Mouse (Mus musculus) midbrain, embryonic 14.5 days (tissue): ENCODE data around the gene Art3. TPM values are rescaled to one million over a fixed set of nuclear protein-coding genes. Genes with fewer than 3 reads are reported as not detected.

Experiments
- ATAC-seq: fragments of 200-750 bp; cut with Nextera tagmentation; 2 replicates; pipeline ENCODE4 v1.8.0; 2017; ENCODE audit warnings: moderate number of reproducible peaks, moderate library complexity; ENCODE audit not compliant: low FRiP score, low TSS enrichment
- DNase-seq: peaks from one replicate; pipeline ENCODE4 v3.0.0-alpha.2; 2015
- H3K27ac ChIP-seq: fragments of 300-500 bp; sonication (generic); replicated peaks from 2 replicates; pipeline ENCODE4 v1.5.1; 2014; ENCODE audit warnings: mild to moderate bottlenecking, low read depth, low read length, moderate library complexity
- H3K27me3 ChIP-seq: fragments of 300-500 bp; sonication (generic); 2 replicates; pipeline ENCODE4 v1.6.1; 2014; ENCODE audit warnings: low read length, control low read depth, mixed read lengths; ENCODE audit not compliant: control insufficient read depth, insufficient read depth
- H3K36me3 ChIP-seq: fragments of 300-500 bp; sonication (generic); 2 replicates; pipeline ENCODE4 v1.6.1; 2014; ENCODE audit warnings: low read length, control low read depth; ENCODE audit not compliant: control insufficient read depth, insufficient read depth
- H3K4me1 ChIP-seq: fragments of 300-500 bp; sonication (generic); 2 replicates; pipeline ENCODE4 v1.6.1; 2014; ENCODE audit warnings: mild to moderate bottlenecking, antibody characterized with exemption, low read length, control low read depth; ENCODE audit not compliant: control insufficient read depth, insufficient read depth
- H3K4me2 ChIP-seq: fragments of 300-500 bp; sonication (generic); 2 replicates; pipeline ENCODE4 v1.6.1; 2014; ENCODE audit warnings: mild to moderate bottlenecking, low read length, moderate library complexity
- H3K4me3 ChIP-seq: fragments of 300-500 bp; sonication (generic); replicated peaks from 2 replicates; pipeline ENCODE4 v1.5.1; 2014; ENCODE audit warnings: low read depth, low read length
- H3K9ac ChIP-seq: fragments of 300-500 bp; sonication (generic); replicated peaks from 2 replicates; pipeline ENCODE4 v1.6.1; 2014; ENCODE audit warnings: mild to moderate bottlenecking, low read length, moderate library complexity
- H3K9me3 ChIP-seq: fragments of 300-500 bp; sonication (generic); 2 replicates; pipeline ENCODE4 v1.6.1; 2016; ENCODE audit warnings: low read length, control low read depth, mixed read lengths; ENCODE audit not compliant: control insufficient read depth
- WGBS: fragments of 180-500 bp; shearing (Covaris S2); extraction: QIAGEN DNeasy Blood & Tissue Kit; methylation state at CpG from one replicate; pipeline ENCODE4 v1.1.7; 2014; 5-methylcytosine and 5-hydroxymethylcytosine counted together
- polyA plus RNA-seq: library from polyadenylated mRNA; unstranded; fragments of >200 nt; fragmentation: Nextera tagmentation; extraction: Ambion mirVana; gene quantifications from 2 replicates; pipeline ENCODE4 v1.2.1, GENCODE M21; 2014

Gene Art3
- polyA plus RNA-seq, 1 experiment from 2014 or later = 6.1 TPM

DNA sequence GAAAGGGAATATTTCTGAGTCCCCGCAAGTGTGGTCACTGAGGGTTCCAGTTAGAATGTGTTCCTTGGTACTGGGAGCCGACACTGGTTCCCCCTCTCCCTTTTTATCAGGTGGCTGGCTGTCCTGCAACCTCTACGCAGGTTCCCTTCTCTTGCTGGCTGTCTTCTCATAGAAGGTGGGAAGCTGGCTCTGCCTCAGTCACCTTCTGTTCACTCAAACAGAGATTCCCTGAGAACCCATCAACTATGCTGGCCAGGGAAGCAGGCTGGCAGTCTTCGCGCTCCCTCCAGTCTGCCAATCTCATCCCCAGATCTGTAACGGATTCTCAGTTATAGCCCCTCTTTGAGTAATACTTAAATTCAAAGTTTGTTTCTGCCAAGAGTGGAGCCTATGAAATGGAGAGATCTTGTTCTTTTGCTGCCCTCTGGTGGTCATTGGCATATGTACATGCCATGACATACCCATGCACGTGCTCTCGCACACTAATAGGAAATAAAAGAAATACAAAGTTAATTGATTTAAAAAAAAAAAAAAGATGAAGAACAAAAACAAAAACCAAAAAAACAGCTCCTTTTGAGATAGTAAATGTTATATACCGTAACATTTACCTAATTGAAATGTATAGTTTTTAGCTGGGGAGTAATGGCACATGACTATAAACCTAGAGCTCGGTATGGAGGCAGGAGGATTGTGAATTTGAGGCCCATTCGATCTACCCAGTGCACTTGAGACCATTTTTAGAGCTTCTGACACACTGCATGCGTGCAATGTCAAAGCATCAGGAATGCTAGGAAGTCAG is 50.1 kb downstream of the Art3 start:
- no peaks in the 10 kb centered on the region for H3K36me3 ChIP-seq
- no peak overlapping the region for H3K27ac ChIP-seq
- H3K4me2 ChIP-seq = no peak overlapping the region
- WGBS = 43% methylated on average over 12 of the region's 12 CpGs
- peak; percentile 94 for DNase-seq
- no peak overlapping the region for H3K4me3 ChIP-seq
- H3K9ac ChIP-seq = no peak overlapping the region
- ATAC-seq = peak; percentile 76; the same call in 1 of the 2 replicates
- H3K9me3 ChIP-seq = no peaks in the 10 kb centered on the region
- no peaks in the 10 kb centered on the region for H3K4me1 ChIP-seq
- no peaks in the 10 kb centered on the region for H3K27me3 ChIP-seq

DNA sequence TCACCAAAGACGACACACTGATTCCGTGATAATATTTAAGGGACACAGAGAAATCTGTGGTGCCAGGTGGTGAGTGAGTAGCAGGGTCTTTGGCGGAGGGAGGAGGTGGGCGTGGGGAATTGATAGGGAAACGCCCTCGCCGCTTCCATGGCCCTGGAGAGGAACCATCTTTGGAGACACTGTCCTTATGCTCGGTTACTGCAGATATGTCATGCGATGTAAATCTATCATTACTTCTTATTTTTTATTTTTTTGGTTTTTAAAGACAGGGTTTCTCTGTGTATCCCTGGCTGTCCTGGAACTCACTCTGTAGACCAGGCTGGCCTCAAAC is 50.7 kb downstream of the Art3 start:
- WGBS = 71% methylated on average over 9 of the region's 9 CpGs
- H3K9ac ChIP-seq = no peak overlapping the region
- no peaks in the 10 kb centered on the region for H3K9me3 ChIP-seq
- H3K36me3 ChIP-seq = no peaks in the 10 kb centered on the region
- no peak for ATAC-seq
- no peak overlapping the region for H3K4me2 ChIP-seq
- H3K27ac ChIP-seq = no peak overlapping the region
- H3K27me3 ChIP-seq = no peaks in the 10 kb centered on the region
- no peak overlapping the region for H3K4me3 ChIP-seq
- no peak for DNase-seq
- H3K4me1 ChIP-seq = no peaks in the 10 kb centered on the region

DNA sequence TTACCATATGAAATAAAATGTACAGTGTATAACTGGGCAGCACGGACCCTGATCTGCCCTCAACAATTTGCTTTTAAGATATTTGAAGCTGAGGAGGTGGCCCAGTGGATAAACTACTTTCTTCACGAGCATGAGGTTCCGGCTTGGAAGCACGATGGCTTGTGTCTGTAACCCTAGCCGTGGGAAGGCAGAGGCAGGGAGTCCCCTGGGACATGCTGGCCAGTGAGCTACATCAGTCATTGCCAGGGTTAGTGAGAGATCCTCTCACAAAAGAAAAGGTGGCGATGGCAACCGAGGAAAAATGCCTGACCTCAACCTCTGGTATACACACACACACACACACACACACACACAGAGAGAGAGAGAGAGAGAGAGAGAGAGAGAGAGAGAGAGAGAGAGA is 52.1 kb downstream of the Art3 start:
- Histone ChIP-seq H3K27me3 (no peaks in the 10 kb centered on the region), H3K4me1 (no peaks in the 10 kb centered on the region), H3K36me3 (no peaks in the 10 kb centered on the region), H3K9me3 (no peaks in the 10 kb centered on the region), H3K27ac (no peak overlapping the region), H3K9ac (no peak overlapping the region), H3K4me2 (no peak overlapping the region), H3K4me3 (no peak overlapping the region)
- ATAC-seq (no peak), DNase-seq (no peak)
- WGBS = 55% methylated on average over 7 of the region's 7 CpGs

DNA sequence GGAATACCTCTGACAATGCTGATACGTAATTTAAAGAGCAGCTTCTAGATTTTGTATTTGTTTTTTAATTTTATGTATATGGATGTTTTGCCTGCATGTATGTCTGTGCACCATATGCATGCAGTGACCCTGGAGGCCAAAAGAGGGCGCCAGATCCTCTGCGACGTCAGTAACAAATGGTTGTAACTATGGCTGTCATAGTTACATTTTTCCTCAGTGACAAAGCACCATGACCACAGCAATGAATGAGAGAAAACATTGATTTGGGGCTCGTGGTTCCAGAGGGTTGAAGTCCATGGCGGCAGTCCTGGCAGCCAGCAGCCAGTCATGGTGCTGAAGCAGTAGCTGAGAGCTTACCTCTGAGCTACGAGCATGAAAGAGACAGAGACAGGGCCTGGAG is 53.2 kb downstream of the Art3 start:
- 36% methylated on average over 7 of the region's 7 CpGs for WGBS
- Histone ChIP-seq H3K36me3 (no peaks in the 10 kb centered on the region), H3K27me3 (no peaks in the 10 kb centered on the region), H3K4me3 (no peak overlapping the region), H3K4me1 (no peaks in the 10 kb centered on the region), H3K9me3 (no peaks in the 10 kb centered on the region), H3K9ac (no peak overlapping the region), H3K27ac (no peak overlapping the region), H3K4me2 (no peak overlapping the region)
- ATAC-seq = no peak
- no peak for DNase-seq

DNA sequence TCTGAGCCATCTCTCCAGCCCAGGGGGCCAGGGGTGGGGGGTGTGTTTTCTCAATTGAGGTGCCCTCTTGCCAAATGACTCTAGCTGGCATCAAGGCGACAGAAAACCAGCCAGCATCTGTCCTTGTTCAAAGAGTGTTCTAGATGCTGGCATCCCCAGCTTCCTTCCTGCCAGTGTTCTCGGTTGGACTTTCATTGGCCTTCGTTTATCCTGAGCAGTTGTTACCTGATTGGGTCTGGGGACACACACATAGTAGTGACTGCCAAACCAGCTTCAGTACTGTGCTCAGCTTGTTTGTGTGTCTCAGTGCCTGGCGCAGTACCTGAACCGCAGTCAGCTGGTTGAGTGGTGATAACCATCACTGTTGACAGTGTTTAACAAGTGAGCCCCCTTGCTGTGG is 54.5 kb downstream of the Art3 start:
- H3K36me3 ChIP-seq = no peaks in the 10 kb centered on the region

DNA sequence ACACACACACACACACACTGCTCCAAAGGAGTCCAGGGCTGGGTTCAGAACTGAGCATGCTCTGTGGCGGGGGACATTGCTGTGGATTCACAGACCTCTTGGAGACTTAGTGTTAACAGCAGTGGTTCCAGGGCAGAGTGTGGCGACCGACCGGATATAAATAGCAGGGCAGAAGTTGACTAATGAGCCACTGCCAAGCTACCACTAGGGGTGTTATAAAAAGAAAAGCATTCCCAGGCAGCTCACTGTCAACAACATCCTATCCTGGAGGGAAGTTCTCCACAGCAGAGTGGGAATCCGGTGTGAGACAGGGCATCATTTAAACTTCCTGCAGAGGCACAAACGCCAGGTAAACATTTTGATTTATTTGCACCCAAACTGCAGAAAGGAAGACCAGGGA is 55.0 kb downstream of the Art3 start:
- no peak for DNase-seq

More for the DNA sequence above, 54.5 kb downstream of the Art3 start:
- no peaks in the 10 kb centered on the region for H3K9me3 ChIP-seq
- H3K9ac ChIP-seq = no peak overlapping the region
- ATAC-seq (no peak), DNase-seq (no peak)
- 92% methylated on average over 5 of the region's 5 CpGs for WGBS
- H3K4me2 ChIP-seq = no peak overlapping the region
- H3K4me3 ChIP-seq = no peak overlapping the region
- H3K4me1 ChIP-seq = no peaks in the 10 kb centered on the region
- H3K27ac ChIP-seq = no peak overlapping the region
- H3K27me3 ChIP-seq = no peaks in the 10 kb centered on the region

DNA sequence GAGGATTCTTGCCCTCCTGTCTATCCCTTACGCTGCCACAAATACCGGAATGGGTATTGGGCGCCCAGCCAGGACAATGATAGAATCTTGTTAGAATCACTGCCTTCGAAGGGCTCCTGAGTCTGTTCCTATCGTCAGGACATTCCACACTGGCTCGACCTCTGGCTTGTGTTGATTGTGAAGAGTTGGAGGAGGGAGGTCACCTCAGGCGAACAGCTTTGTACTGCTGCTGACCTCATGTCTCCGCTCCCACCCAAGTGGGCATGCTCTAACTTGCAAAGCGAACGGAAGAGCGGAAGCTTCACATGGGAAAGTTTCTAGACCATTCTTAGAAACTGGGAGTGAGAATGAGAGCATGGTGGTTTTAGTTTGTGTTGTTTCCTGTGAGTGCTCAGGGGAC is 55.8 kb downstream of the Art3 start:
- no peak overlapping the region for H3K9ac ChIP-seq
- no peak for DNase-seq
- no peak overlapping the region for H3K27ac ChIP-seq
- no peak overlapping the region for H3K4me2 ChIP-seq
- H3K36me3 ChIP-seq = no peaks in the 10 kb centered on the region
- no peaks in the 10 kb centered on the region for H3K4me1 ChIP-seq
- no peaks in the 10 kb centered on the region for H3K9me3 ChIP-seq
- WGBS = 83% methylated on average over 11 of the region's 11 CpGs
- no peak overlapping the region for H3K4me3 ChIP-seq
- ATAC-seq = no peak
- no peaks in the 10 kb centered on the region for H3K27me3 ChIP-seq

More for the DNA sequence above, 55.0 kb downstream of the Art3 start:
- WGBS = 68% methylated on average over 6 of the region's 6 CpGs
- H3K27ac ChIP-seq = no peak overlapping the region
- no peak overlapping the region for H3K4me2 ChIP-seq
- no peaks in the 10 kb centered on the region for H3K36me3 ChIP-seq
- no peak overlapping the region for H3K4me3 ChIP-seq
- no peaks in the 10 kb centered on the region for H3K4me1 ChIP-seq
- H3K27me3 ChIP-seq = no peaks in the 10 kb centered on the region
- no peaks in the 10 kb centered on the region for H3K9me3 ChIP-seq
- ATAC-seq = no peak
- no peak overlapping the region for H3K9ac ChIP-seq

DNA sequence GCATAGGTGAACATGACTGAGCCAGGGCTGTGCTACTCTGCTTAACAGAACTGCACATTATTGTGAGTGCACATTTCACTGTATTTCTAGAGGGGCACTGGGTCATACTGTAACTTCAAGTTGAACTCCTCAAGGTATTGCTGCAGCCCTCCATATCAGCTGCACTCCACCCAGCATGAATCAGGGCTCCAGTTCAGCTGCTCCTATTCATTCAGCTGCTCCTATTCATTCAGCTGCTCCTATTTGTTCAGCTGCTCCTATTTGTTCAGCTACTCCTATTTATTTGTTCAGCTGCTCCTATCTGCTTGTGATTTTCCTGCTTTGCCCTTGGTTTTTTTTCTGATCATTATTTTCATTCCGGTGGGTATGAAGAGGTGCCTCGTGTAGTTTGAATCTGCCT is 58.4 kb downstream of the Art3 start:
- H3K27me3 ChIP-seq = no peaks in the 10 kb centered on the region
- H3K27ac ChIP-seq = no peak overlapping the region
- H3K9me3 ChIP-seq = no peaks in the 10 kb centered on the region
- 81% methylated on average over 2 of the region's 2 CpGs for WGBS
- H3K4me3 ChIP-seq = no peak overlapping the region
- H3K4me2 ChIP-seq = no peak overlapping the region
- H3K4me1 ChIP-seq = no peaks in the 10 kb centered on the region
- no peaks in the 10 kb centered on the region for H3K36me3 ChIP-seq
- DNase-seq (no peak), ATAC-seq (no peak)
- H3K9ac ChIP-seq = no peak overlapping the region

DNA sequence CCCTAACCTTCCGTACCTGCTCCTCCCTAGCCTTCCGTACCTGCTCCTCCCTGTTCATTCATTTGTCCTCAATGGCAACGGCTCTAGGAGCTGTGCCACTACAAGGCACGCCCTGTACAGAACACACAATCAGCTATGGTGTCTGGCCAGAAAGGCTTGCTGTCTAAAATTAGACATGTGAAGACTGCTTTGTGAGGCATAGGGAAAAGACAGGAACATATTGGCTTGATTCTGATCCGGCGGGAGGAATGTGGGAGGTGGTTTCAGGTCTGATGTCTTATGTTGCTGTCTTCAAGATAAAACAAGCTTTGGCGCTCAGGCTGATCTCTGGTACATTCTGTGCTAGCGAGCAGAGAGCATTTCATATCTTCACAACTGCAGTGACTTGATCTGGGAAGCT is 59.0 kb downstream of the Art3 start:
- H3K4me3 ChIP-seq = no peak overlapping the region
- DNase-seq (no peak), ATAC-seq (no peak)
- H3K4me2 ChIP-seq = no peak overlapping the region
- H3K9me3 ChIP-seq = no peaks in the 10 kb centered on the region
- H3K27me3 ChIP-seq = no peaks in the 10 kb centered on the region
- no peaks in the 10 kb centered on the region for H3K4me1 ChIP-seq
- H3K36me3 ChIP-seq = no peaks in the 10 kb centered on the region
- 80% methylated on average over 8 of the region's 8 CpGs for WGBS
- H3K27ac ChIP-seq = no peak overlapping the region
- H3K9ac ChIP-seq = no peak overlapping the region
